Mouse (Mus musculus): ENCODE measurements around the gene Asic5. TPM values are rescaled to one million over a fixed set of nuclear protein-coding genes. Genes with fewer than 3 reads are reported as not detected.

Gene Asic5
- 0.07 TPM in 1 of 2 replicates, not detected in the other for polyA plus RNA-seq (2012; rRNA removed)

GRCm38 (mm10) chr3:81981990-81982389 lies at the start of gene Asic5:
Asic5 (plus strand) TSS chr3:81982290.
- no peak for TF ChIP-seq CTCF (IDR thresholded peaks at IDR 0.05; ENCODE audit: borderline replicate concordance, extremely low read depth, insufficient read depth, insufficient read length)
- TF ChIP-seq POLR2A (IDR thresholded peaks at IDR 0.05; ENCODE audit: borderline replicate concordance, extremely low read depth, insufficient read depth, insufficient read length, poor library complexity, severe bottlenecking) = no peak
- DNase-seq (ENCODE audit: low read depth) = no peak

- TF ChIP-seq POLR2A (IDR thresholded peaks at IDR 0.05; ENCODE audit: borderline replicate concordance, extremely low read depth, insufficient read depth, insufficient read length, poor library complexity, severe bottlenecking) (no peak), CTCF (IDR thresholded peaks at IDR 0.05; ENCODE audit: borderline replicate concordance, extremely low read depth, insufficient read depth, insufficient read length) (no peak)
Measured at GRCm38 (mm10) chr3:81933348-81933747, 48.7 kb upstream of the Asic5 start.

GRCm38 (mm10) chr3:81938924-81939323 lies 43.2 kb upstream of the Asic5 start:
- DNase-seq (ENCODE audit: low read depth) = no peak
- TF ChIP-seq CTCF (IDR thresholded peaks at IDR 0.05; ENCODE audit: borderline replicate concordance, extremely low read depth, insufficient read depth, insufficient read length) (no peak), POLR2A (IDR thresholded peaks at IDR 0.05; ENCODE audit: borderline replicate concordance, extremely low read depth, insufficient read depth, insufficient read length, poor library complexity, severe bottlenecking) (no peak)

More at GRCm38 (mm10) chr3:81933348-81933747, 48.7 kb upstream of the Asic5 start:
- DNase-seq (ENCODE audit: low read depth) = no peak

- no peak for DNase-seq (ENCODE audit: low read depth)
- TF ChIP-seq CTCF (IDR thresholded peaks at IDR 0.05; ENCODE audit: borderline replicate concordance, extremely low read depth, insufficient read depth, insufficient read length) (no peak), POLR2A (IDR thresholded peaks at IDR 0.05; ENCODE audit: borderline replicate concordance, extremely low read depth, insufficient read depth, insufficient read length, poor library complexity, severe bottlenecking) (no peak)
Measured at GRCm38 (mm10) chr3:81942341-81942740, 39.7 kb upstream of the Asic5 start.

- TF ChIP-seq CTCF (IDR thresholded peaks at IDR 0.05; ENCODE audit: borderline replicate concordance, extremely low read depth, insufficient read depth, insufficient read length) = no peak
- no peak for TF ChIP-seq POLR2A (IDR thresholded peaks at IDR 0.05; ENCODE audit: borderline replicate concordance, extremely low read depth, insufficient read depth, insufficient read length, poor library complexity, severe bottlenecking)
- DNase-seq (ENCODE audit: low read depth) = no peak
Measured at GRCm38 (mm10) chr3:81943097-81943496, 39.0 kb upstream of the Asic5 start.

- no peak for DNase-seq (ENCODE audit: low read depth)
- TF ChIP-seq CTCF (IDR thresholded peaks at IDR 0.05; ENCODE audit: borderline replicate concordance, extremely low read depth, insufficient read depth, insufficient read length) (no peak), POLR2A (IDR thresholded peaks at IDR 0.05; ENCODE audit: borderline replicate concordance, extremely low read depth, insufficient read depth, insufficient read length, poor library complexity, severe bottlenecking) (no peak)
Measured at GRCm38 (mm10) chr3:81944851-81945393, 37.2 kb upstream of the Asic5 start.

GRCm38 (mm10) chr3:81949048-81949447 lies 33.0 kb upstream of the Asic5 start:
- no peak for DNase-seq (ENCODE audit: low read depth)
- TF ChIP-seq CTCF (IDR thresholded peaks at IDR 0.05; ENCODE audit: borderline replicate concordance, extremely low read depth, insufficient read depth, insufficient read length) = no peak
- no peak for TF ChIP-seq POLR2A (IDR thresholded peaks at IDR 0.05; ENCODE audit: borderline replicate concordance, extremely low read depth, insufficient read depth, insufficient read length, poor library complexity, severe bottlenecking)

GRCm38 (mm10) chr3:81951785-81952184 lies 30.3 kb upstream of the Asic5 start:
- TF ChIP-seq CTCF (IDR thresholded peaks at IDR 0.05; ENCODE audit: borderline replicate concordance, extremely low read depth, insufficient read depth, insufficient read length) = no peak
- no peak for TF ChIP-seq POLR2A (IDR thresholded peaks at IDR 0.05; ENCODE audit: borderline replicate concordance, extremely low read depth, insufficient read depth, insufficient read length, poor library complexity, severe bottlenecking)
- DNase-seq (ENCODE audit: low read depth) = no peak

GRCm38 (mm10) chr3:81957484-81957883 lies 24.6 kb upstream of the Asic5 start:
- TF ChIP-seq CTCF (IDR thresholded peaks at IDR 0.05; ENCODE audit: borderline replicate concordance, extremely low read depth, insufficient read depth, insufficient read length) (no peak), POLR2A (IDR thresholded peaks at IDR 0.05; ENCODE audit: borderline replicate concordance, extremely low read depth, insufficient read depth, insufficient read length, poor library complexity, severe bottlenecking) (no peak)
- peak; percentile 37 for DNase-seq (ENCODE audit: low read depth)

GRCm38 (mm10) chr3:81961336-81961735 lies 20.8 kb upstream of the Asic5 start:
- DNase-seq (ENCODE audit: low read depth) = no peak
- TF ChIP-seq POLR2A (IDR thresholded peaks at IDR 0.05; ENCODE audit: borderline replicate concordance, extremely low read depth, insufficient read depth, insufficient read length, poor library complexity, severe bottlenecking) (no peak), CTCF (IDR thresholded peaks at IDR 0.05; ENCODE audit: borderline replicate concordance, extremely low read depth, insufficient read depth, insufficient read length) (no peak)

GRCm38 (mm10) chr3:81963768-81964167 lies 18.3 kb upstream of the Asic5 start:
- TF ChIP-seq CTCF (IDR thresholded peaks at IDR 0.05; ENCODE audit: borderline replicate concordance, extremely low read depth, insufficient read depth, insufficient read length) (no peak), POLR2A (IDR thresholded peaks at IDR 0.05; ENCODE audit: borderline replicate concordance, extremely low read depth, insufficient read depth, insufficient read length, poor library complexity, severe bottlenecking) (no peak)
- DNase-seq (ENCODE audit: low read depth) = peak; percentile 29

GRCm38 (mm10) chr3:81964596-81964995 lies 17.5 kb upstream of the Asic5 start:
- no peak for DNase-seq (ENCODE audit: low read depth)
- TF ChIP-seq POLR2A (IDR thresholded peaks at IDR 0.05; ENCODE audit: borderline replicate concordance, extremely low read depth, insufficient read depth, insufficient read length, poor library complexity, severe bottlenecking) = no peak
- no peak for TF ChIP-seq CTCF (IDR thresholded peaks at IDR 0.05; ENCODE audit: borderline replicate concordance, extremely low read depth, insufficient read depth, insufficient read length)
